Mouse (Mus musculus) heart, postnatal 0 days (tissue): ENCODE measurements around the gene Atp2b4. TPM values are rescaled to one million over a fixed set of nuclear protein-coding genes. Genes with fewer than 3 reads are reported as not detected.

Experiments used
- ATAC-seq: fragments of 200-750 bp; cut with Nextera tagmentation; 2 replicates; pipeline ENCODE4 v1.8.0; 2017; ENCODE audit warnings: low read depth, moderate number of reproducible peaks, moderate library complexity; ENCODE audit not compliant: insufficient read depth
- DNase-seq: peaks from one replicate; pipeline ENCODE4 v3.0.0-alpha.2; 2016; ENCODE audit warnings: low spot score
- H3K27ac ChIP-seq: fragments of 300-500 bp; sonication (generic); 2 replicates; pipeline ENCODE4 v1.5.1; 2014; ENCODE audit warnings: low read depth, mild to moderate bottlenecking
- H3K27me3 ChIP-seq: fragments of 300-500 bp; sonication (generic); 2 replicates; pipeline ENCODE4 v1.6.1; 2014; ENCODE audit warnings: low read length, mixed read lengths; ENCODE audit not compliant: control insufficient read depth, insufficient read depth
- H3K36me3 ChIP-seq: fragments of 300-500 bp; sonication (generic); replicated peaks from 2 replicates; pipeline ENCODE4 v1.6.1; 2014; ENCODE audit warnings: low read length, mixed read lengths; ENCODE audit not compliant: control insufficient read depth, insufficient read depth
- H3K4me1 ChIP-seq: fragments of 300-500 bp; sonication (generic); 2 replicates; pipeline ENCODE4 v1.6.1; 2014; ENCODE audit warnings: antibody characterized with exemption; ENCODE audit not compliant: control insufficient read depth, insufficient read depth
- H3K4me2 ChIP-seq: fragments of 300-500 bp; sonication (generic); 2 replicates; pipeline ENCODE4 v1.6.1; 2014; ENCODE audit warnings: low read depth, mild to moderate bottlenecking, low read length, moderate library complexity
- H3K4me3 ChIP-seq: fragments of 300-500 bp; sonication (generic); 2 replicates; pipeline ENCODE4 v1.5.1; 2014; ENCODE audit warnings: low read depth, low read length
- H3K9ac ChIP-seq: fragments of 300-500 bp; sonication (generic); replicated peaks from 2 replicates; pipeline ENCODE4 v1.6.1; 2014; ENCODE audit warnings: low read depth, low read length, mixed read lengths
- H3K9me3 ChIP-seq: fragments of 300-500 bp; sonication (generic); replicated peaks from 2 replicates; pipeline ENCODE4 v1.6.1; 2016; ENCODE audit warnings: low read length; ENCODE audit not compliant: control insufficient read depth
- CTCF ChIP-seq: IDR thresholded peaks from 2 replicates; pipeline ENCODE4 v1.5.1; 2016; ENCODE audit warnings: antibody characterized with exemption, control low read depth, low read depth
- EP300 ChIP-seq: IDR thresholded peaks from 2 replicates; pipeline ENCODE4 v1.6.1; 2016; ENCODE audit warnings: antibody characterized with exemption, low read depth
- WGBS: fragments of 180-500 bp; shearing (Covaris S2); extraction: QIAGEN DNeasy Blood & Tissue Kit; methylation state at CpG from one replicate; pipeline ENCODE4 v1.1.7; 2014; 5-methylcytosine and 5-hydroxymethylcytosine counted together
- polyA plus RNA-seq: library from polyadenylated mRNA; unstranded; fragments of >200 nt; fragmentation: Nextera tagmentation; extraction: Ambion mirVana; gene quantifications from 2 replicates; pipeline ENCODE4 v1.2.1, GENCODE M21; 2015
- total RNA-seq: library from RNA; depleted of rRNA; stranded (reverse); fragments of >200 nt; gene quantifications from 2 replicates; pipeline ENCODE4 v1.2.3, GENCODE M21; 2014; ENCODE audit warnings: low replicate concordance

The Atp2b4 gene
- total and polyA plus RNA-seq, 2 experiments from 2014 or later, result 5.0 to 34.5 TPM

DNA sequence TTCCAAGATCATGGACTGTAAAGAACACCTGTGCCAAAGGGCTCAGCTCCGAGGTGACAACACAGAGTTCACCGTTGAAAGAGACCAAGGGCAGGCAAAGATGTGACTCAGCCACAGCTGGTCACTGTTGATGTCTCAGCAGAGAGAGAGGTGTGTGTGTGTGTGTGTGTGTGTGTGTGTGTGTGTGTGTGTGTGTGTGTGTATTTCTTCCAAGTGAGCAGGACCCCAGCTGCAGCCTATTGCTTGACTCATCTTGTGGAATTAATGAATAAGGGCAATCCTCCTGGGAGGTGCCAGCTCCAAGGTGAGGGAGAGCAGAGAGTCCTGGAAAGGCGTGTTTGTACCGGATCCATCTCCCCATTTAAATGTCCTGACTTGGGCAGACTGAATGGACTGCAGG lies 35.5 kb downstream of the Atp2b4 start:
- WGBS, result 50% methylated on average over 4 of the region's 4 CpGs
- no peaks in the 10 kb centered on the region for H3K9me3 ChIP-seq
- no peak overlapping the region for H3K4me3 ChIP-seq
- no peaks in the 10 kb centered on the region; the same call in 1 of the 2 replicates for H3K36me3 ChIP-seq
- no peak for TF ChIP-seq EP300
- no peak overlapping the region for H3K4me2 ChIP-seq
- peaks cover 31% of the 10 kb centered on the region for H3K4me1 ChIP-seq
- no peak overlapping the region for H3K27ac ChIP-seq
- no peak overlapping the region for H3K9ac ChIP-seq
- DNase-seq (no peak), ATAC-seq (no peak)
- H3K27me3 ChIP-seq, result no peaks in the 10 kb centered on the region

DNA sequence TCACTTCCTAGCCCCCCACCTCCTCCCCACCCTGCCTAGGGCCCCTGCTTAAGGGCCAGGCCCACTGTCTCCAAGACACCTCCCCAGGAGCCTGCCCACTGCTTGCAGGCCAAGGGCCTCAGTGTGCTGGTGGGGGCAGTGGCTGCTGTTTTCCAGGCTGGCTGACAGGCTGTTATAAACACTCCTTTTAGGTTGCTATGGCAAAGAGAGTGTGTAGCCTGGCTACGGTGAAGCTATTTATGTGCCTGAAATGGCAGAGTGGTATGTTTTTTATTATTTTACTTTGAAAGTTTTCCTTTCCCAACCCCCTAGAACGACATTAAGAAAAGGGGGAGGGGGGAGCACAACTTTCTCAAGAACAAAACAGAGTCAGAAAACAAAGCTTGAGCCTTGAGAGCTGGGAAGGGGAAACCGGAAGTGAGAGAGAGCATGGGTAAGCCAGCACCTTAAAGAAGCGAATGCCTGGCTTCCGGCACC lies 37.9 kb downstream of the Atp2b4 start:
- H3K27ac ChIP-seq, result no peak overlapping the region
- TF ChIP-seq CTCF (no peak), EP300 (no peak)
- DNase-seq, result no peak

DNA sequence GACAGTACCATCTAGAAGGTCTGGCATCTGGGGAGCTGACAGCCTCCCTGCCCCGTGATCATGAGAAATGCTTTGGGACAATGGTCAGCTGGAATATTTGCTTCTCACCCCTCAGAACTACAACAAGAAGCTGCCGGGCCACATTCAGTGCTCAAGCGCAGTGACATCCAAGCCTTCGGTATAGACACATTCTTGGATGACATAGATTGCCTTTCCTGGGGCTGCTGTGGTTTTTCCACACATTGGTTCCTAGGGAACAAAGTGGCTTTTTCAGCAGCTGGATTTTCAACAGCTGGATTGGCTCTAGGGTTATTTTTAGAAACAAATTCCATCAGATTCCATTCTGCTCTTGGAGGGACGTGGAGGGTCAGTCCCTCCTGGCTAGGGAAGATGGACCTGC lies 39.6 kb downstream of the Atp2b4 start:
- no peaks in the 10 kb centered on the region for H3K27me3 ChIP-seq
- no peak for DNase-seq
- WGBS, result 35% methylated on average over 5 of the region's 5 CpGs
- no peaks in the 10 kb centered on the region for H3K9me3 ChIP-seq
- no peaks in the 10 kb centered on the region for H3K36me3 ChIP-seq
- TF ChIP-seq EP300, result no peak
- TF ChIP-seq CTCF, result no peak
- H3K9ac ChIP-seq, result no peak overlapping the region
- peaks cover 18% of the 10 kb centered on the region for H3K4me1 ChIP-seq
- no peak for ATAC-seq
- H3K27ac ChIP-seq, result no peak overlapping the region
- no peak overlapping the region for H3K4me3 ChIP-seq
- no peak overlapping the region for H3K4me2 ChIP-seq

More for the DNA sequence above, 37.9 kb downstream of the Atp2b4 start:
- Histone ChIP-seq H3K4me3 (no peak overlapping the region), H3K4me2 (no peak overlapping the region), H3K4me1 (peaks cover 29% of the 10 kb centered on the region), H3K27me3 (no peaks in the 10 kb centered on the region), H3K9ac (no peak overlapping the region), H3K9me3 (no peaks in the 10 kb centered on the region), H3K36me3 (no peaks in the 10 kb centered on the region)
- no peak for ATAC-seq
- WGBS, result 50% methylated on average over 5 of the region's 5 CpGs

DNA sequence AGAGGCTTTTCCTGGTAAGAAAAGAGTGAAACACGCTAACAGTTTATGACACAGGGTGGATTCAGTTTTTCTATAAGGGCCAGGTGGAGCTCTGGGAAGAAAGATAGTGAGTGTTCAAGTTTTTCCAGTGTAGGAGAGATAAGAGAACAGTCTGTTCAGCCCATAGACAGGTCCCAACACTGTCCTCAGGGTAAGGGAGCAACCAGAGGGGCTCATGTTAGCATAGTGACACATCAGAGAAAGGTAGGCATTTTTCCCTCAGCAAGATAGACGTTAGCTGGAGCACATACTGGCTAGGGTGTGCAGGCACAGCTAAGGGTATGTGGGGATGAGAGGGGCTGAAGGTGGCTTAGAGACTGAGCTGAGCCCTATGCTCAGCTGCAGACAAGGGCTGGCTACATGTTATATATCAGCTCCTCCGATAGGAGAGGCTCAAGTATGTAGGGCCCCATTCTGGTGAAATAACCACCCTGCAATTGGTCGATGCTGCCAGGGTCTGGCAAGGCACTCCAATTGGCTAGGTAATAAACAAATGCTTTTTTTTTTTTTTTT lies 46.4 kb downstream of the Atp2b4 start:
- 56% methylated on average over 4 of the region's 4 CpGs for WGBS
- Histone ChIP-seq H3K36me3 (0 out of 2 replicates have a peak, but pooled peaks cover 9% of the 10 kb centered on the region), H3K4me2 (no peak overlapping the region), H3K4me3 (no peak overlapping the region), H3K27ac (no peak overlapping the region), H3K27me3 (no peaks in the 10 kb centered on the region), H3K4me1 (no peaks in the 10 kb centered on the region), H3K9ac (no peak overlapping the region), H3K9me3 (no peaks in the 10 kb centered on the region)
- ATAC-seq (no peak), DNase-seq (no peak)
- no peak for TF ChIP-seq CTCF
- no peak for TF ChIP-seq EP300

DNA sequence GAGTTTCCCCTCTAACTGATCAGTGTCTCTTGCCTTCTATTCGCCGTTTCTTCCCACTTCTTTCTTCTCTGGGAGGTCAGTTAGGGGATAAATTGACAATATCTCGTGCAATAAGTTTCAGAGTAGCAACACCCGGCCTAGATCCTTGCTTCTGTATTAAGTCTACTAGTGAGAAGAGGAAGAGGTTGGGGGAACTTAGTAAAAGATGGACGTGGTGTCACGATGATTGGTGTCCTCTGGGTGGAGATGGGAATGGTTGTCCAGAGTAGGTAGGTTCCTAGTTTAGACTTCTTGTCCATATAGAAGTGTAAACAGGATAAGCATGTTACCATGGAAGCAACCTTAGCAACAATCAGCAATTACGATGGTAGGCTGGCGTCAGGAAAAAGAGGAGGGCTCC lies 47.5 kb downstream of the Atp2b4 start:
- TF ChIP-seq CTCF, result no peak
- no peak for TF ChIP-seq EP300
- 87% methylated on average over 8 of the region's 8 CpGs for WGBS
- H3K9me3 ChIP-seq, result no peaks in the 10 kb centered on the region

DNA sequence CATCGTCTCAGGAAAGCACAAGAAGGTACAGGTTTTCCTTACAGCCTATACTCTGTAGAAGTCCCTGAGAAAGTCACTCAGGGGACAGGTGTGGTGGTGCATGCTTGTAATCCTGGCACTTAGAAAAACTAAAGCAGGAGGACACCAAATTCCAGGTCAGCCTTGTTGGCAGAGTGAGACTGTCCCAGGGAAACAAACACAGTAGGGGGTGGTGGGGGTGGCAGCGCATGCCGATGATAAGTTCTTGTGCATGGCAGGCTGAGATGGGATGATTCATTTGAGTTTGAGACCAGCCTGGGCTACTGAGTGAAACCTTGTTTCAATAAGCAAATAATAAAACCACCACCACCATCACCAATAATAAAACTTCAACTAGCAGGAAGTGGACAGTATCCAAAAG lies 49.2 kb downstream of the Atp2b4 start:
- 79% methylated on average over 3 of the region's 3 CpGs for WGBS
- Histone ChIP-seq H3K4me1 (no peaks in the 10 kb centered on the region), H3K4me2 (no peak overlapping the region), H3K36me3 (0 out of 2 replicates have a peak, but pooled peaks cover 9% of the 10 kb centered on the region), H3K9ac (no peak overlapping the region), H3K27ac (no peak overlapping the region), H3K27me3 (no peaks in the 10 kb centered on the region), H3K9me3 (no peaks in the 10 kb centered on the region), H3K4me3 (no peak overlapping the region)
- DNase-seq (no peak), ATAC-seq (no peak)
- TF ChIP-seq CTCF (no peak), EP300 (no peak)

More for the DNA sequence above, 47.5 kb downstream of the Atp2b4 start:
- no peaks in the 10 kb centered on the region for H3K27me3 ChIP-seq
- ATAC-seq (no peak), DNase-seq (no peak)
- H3K36me3 ChIP-seq, result 0 out of 2 replicates have a peak, but pooled peaks cover 9% of the 10 kb centered on the region
- no peak overlapping the region for H3K27ac ChIP-seq
- no peak overlapping the region for H3K4me2 ChIP-seq
- H3K4me1 ChIP-seq, result no peaks in the 10 kb centered on the region
- no peak overlapping the region for H3K4me3 ChIP-seq
- no peak overlapping the region for H3K9ac ChIP-seq
